17 mouse cellular contexts compared by ENCODE assay signal in the genomic region with DNA sequence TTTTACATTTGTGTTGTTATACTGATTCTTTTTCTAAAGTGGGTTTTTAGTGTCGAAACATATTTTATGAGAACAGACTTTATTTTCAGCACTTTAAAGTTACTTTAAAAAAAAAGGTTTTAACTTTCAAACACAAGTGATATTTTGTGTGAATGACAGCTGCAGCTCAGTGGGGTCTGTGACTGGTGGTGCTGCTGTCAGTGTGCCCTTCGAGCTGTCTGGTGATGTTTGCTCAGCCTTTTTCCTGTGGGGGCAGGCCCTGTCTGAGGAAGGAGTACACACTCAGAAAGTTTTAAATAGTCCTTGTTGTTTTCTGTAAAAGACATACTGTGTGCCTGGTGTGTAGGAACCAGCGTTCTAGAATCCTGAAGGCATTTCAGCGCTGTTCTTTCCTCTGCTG. TPM values are rescaled to one million over a fixed set of nuclear protein-coding genes. Genes with fewer than 3 reads are reported as not detected.
DNase-seq lines count a peak whose midpoint lies in the region; ATAC-seq and TF ChIP-seq lines count a peak whose summit lies in the region.
"Had no signal": no experiment of that assay in that cellular context is flagged by ENCODE, and none has a peak within 500 bp of the region (broad histone marks: within the 10 kb centered on the region; RNA-seq: fewer than 3 reads in every experiment).

No protein-coding gene starts in this region.

- peak overlapping the region; percentile 40 for H3K4me2 ChIP-seq in heart, embryonic 14.5 days (ENCODE audit: low read length)
- no peak overlapping the region for H3K4me2 ChIP-seq in liver, embryonic 11.5 days
- no peak overlapping the region for H3K4me2 ChIP-seq in intestine, embryonic 15.5 days (replicated peaks)
- no peak overlapping the region for H3K4me2 ChIP-seq in liver, postnatal 0 days (ENCODE audit: low read depth, low read length)

- 52% methylated on average over 4 of the region's 4 CpGs for WGBS in heart, embryonic 14.5 days
- 61% methylated on average over 4 of the region's 4 CpGs for WGBS in liver, embryonic 11.5 days
- WGBS in intestine, embryonic 15.5 days = 36% methylated on average over 4 of the region's 4 CpGs
- 71% methylated on average over 4 of the region's 4 CpGs for WGBS in liver, postnatal 0 days (ENCODE audit: insufficient replicate concordance)

- H3K36me3 ChIP-seq in heart, embryonic 14.5 days (ENCODE audit: control insufficient read depth, insufficient read depth, low read length) = peaks cover 30% of the 10 kb centered on the region
- peaks cover 2% of the 10 kb centered on the region; the same call in 1 of the 2 replicates for H3K36me3 ChIP-seq in liver, embryonic 11.5 days (ENCODE audit: control insufficient read depth, insufficient read depth, low read length)
- 0 out of 2 replicates have a peak, but pooled peaks cover 3% of the 10 kb centered on the region for H3K36me3 ChIP-seq in intestine, embryonic 15.5 days
- H3K36me3 ChIP-seq in liver, postnatal 0 days (replicated peaks; ENCODE audit: insufficient read depth, low read length) = peaks cover 4% of the 10 kb centered on the region

- no peak for TF ChIP-seq EP300 in liver, postnatal 0 days (IDR thresholded peaks at IDR 0.05; ENCODE audit: low read depth)

- H3K9ac ChIP-seq in heart, embryonic 14.5 days (ENCODE audit: low read length) = peak overlapping the region; percentile 58; the same call in 1 of the 2 replicates
- no peak overlapping the region for H3K9ac ChIP-seq in liver, embryonic 11.5 days (ENCODE audit: low read depth, low read length)
- H3K9ac ChIP-seq in intestine, embryonic 15.5 days = no peak overlapping the region
- H3K9ac ChIP-seq in liver, postnatal 0 days (replicated peaks) = 0 out of 2 replicates have a peak overlapping the region, but pooled peaks have one; percentile 19
- H3K9ac ChIP-seq: forebrain, postnatal 0 days had no signal

- H3K4me1 ChIP-seq in heart, embryonic 14.5 days (ENCODE audit: control insufficient read depth in 2 of 2, insufficient read depth in 2 of 2, low read length in 2 of 2) = peaks cover 0 to 22% of the 10 kb centered on the region in 2 experiments; a peak in 2 of 4 replicates
- H3K4me1 ChIP-seq in liver, embryonic 11.5 days (replicated peaks; ENCODE audit: control insufficient read depth, insufficient read depth, low read length) = 0 out of 2 replicates have a peak, but pooled peaks cover 6% of the 10 kb centered on the region
- H3K4me1 ChIP-seq in intestine, embryonic 15.5 days (replicated peaks) = peaks cover 10% of the 10 kb centered on the region; the same call in 1 of the 2 replicates
- 0 out of 2 replicates have a peak, but pooled peaks cover 3% of the 10 kb centered on the region for H3K4me1 ChIP-seq in liver, postnatal 0 days (ENCODE audit: insufficient read depth)

- intact Hi-C loops in heart, postnatal 25 days (cut with DNase I) = no loop called here

- TF ChIP-seq CTCF in liver, postnatal 0 days (IDR thresholded peaks at IDR 0.05; ENCODE audit: low read depth) = no peak

- ATAC-seq in heart, embryonic 14.5 days (ENCODE audit: insufficient number of reproducible peaks, insufficient read depth, low FRiP score, low read depth) = no peak
- ATAC-seq in liver, embryonic 11.5 days (replicated peaks; ENCODE audit: low FRiP score) = no peak; the same call in 1 of the 2 replicates
- ATAC-seq in intestine, embryonic 15.5 days = peak; percentile 58; the same call in 1 of the 2 replicates
- no peak for ATAC-seq in liver, postnatal 0 days
- ATAC-seq: forebrain, postnatal 0 days; hindbrain, embryonic 16.5 days; midbrain, embryonic 16.5 days had no signal

- no peaks in the 10 kb centered on the region for H3K9me3 ChIP-seq in heart, embryonic 14.5 days (ENCODE audit: control insufficient read depth, low read length)
- H3K9me3 ChIP-seq in liver, embryonic 11.5 days (ENCODE audit: control insufficient read depth, low read length) = no peaks in the 10 kb centered on the region
- H3K9me3 ChIP-seq in intestine, embryonic 15.5 days = no peaks in the 10 kb centered on the region
- H3K9me3 ChIP-seq in liver, postnatal 0 days (ENCODE audit: low read length) = no peaks in the 10 kb centered on the region

- H3K27me3 ChIP-seq in heart, embryonic 14.5 days (ENCODE audit: control insufficient read depth, insufficient read depth, low read length) = no peaks in the 10 kb centered on the region
- no peaks in the 10 kb centered on the region for H3K27me3 ChIP-seq in liver, embryonic 11.5 days (replicated peaks; ENCODE audit: control insufficient read depth, insufficient read depth, low read length)
- H3K27me3 ChIP-seq in intestine, embryonic 15.5 days (replicated peaks) = no peaks in the 10 kb centered on the region
- no peaks in the 10 kb centered on the region for H3K27me3 ChIP-seq in liver, postnatal 0 days (ENCODE audit: insufficient read depth, low read length)

- no peak overlapping the region for H3K4me3 ChIP-seq in heart, embryonic 14.5 days (ENCODE audit: control insufficient read depth in 1 of 2, insufficient read depth in 1 of 2, low read depth in 1 of 2, low read length in 2 of 2)
- H3K4me3 ChIP-seq in liver, embryonic 11.5 days (ENCODE audit: low read depth, low read length) = no peak overlapping the region
- H3K4me3 ChIP-seq in intestine, embryonic 15.5 days (replicated peaks) = no peak overlapping the region
- H3K4me3 ChIP-seq in liver, postnatal 0 days (ENCODE audit: low read depth, low read length) = no peak overlapping the region
- H3K4me3 ChIP-seq: layer of hippocampus, adult 2 months; left cerebral cortex, adult 2 months had no signal

- peak overlapping the region; percentile 42 to 56 for H3K27ac ChIP-seq in heart, embryonic 14.5 days (replicated peaks in 1 of 2; ENCODE audit: control insufficient read depth in 1 of 2, insufficient read depth in 1 of 2, low read depth in 2 of 2, low read length in 2 of 2)
- peak overlapping the region; percentile 11; the same call in 1 of the 2 replicates for H3K27ac ChIP-seq in liver, embryonic 11.5 days (ENCODE audit: low read depth, low read length)
- no peak overlapping the region for H3K27ac ChIP-seq in intestine, embryonic 15.5 days
- no peak overlapping the region for H3K27ac ChIP-seq in liver, postnatal 0 days (ENCODE audit: low read depth)
- H3K27ac ChIP-seq: layer of hippocampus, adult 2 months; left cerebral cortex, adult 2 months had no signal

- no peak for DNase-seq in heart, postnatal 25 days (ENCODE audit: low spot score)
- DNase-seq in liver, embryonic 11.5 days (ENCODE audit: low spot score) = no peak
- no peak for DNase-seq in liver
- no peak for DNase-seq in liver, postnatal 0 days
- no peak for DNase-seq in thymus, postnatal 14 days
- DNase-seq: adrenal gland, postnatal 10 days; cerebellum, adult 18-20 months; cerebellum, postnatal 36 days; forebrain, postnatal 0 days; heart, adult 11 months; lung, postnatal 10 days had no signal

RNA-seq across cellular contexts. Expression of a gene that starts 19.0 kb away (rescaled TPM):
- 25.4 and 27.8 TPM in 2 replicates for polyA plus RNA-seq in heart, embryonic 14.5 days (2014; fragmentation: Nextera tagmentation; extraction: Ambion mirVana)
- 1 to 10 TPM; 5.3 to 6.0 TPM for total RNA-seq in heart, postnatal 25 days (2021)
- polyA plus RNA-seq in liver, embryonic 11.5 days (2014; fragmentation: Nextera tagmentation; extraction: Ambion mirVana) = 34.4 and 42.5 TPM in 2 replicates
- 45.8 and 51.1 TPM in 2 replicates for polyA plus RNA-seq in intestine, embryonic 15.5 days (2015; fragmentation: Nextera tagmentation; extraction: Ambion mirVana)
- polyA plus RNA-seq in liver, postnatal 0 days (2015; fragmentation: Nextera tagmentation; extraction: Ambion mirVana) = 14.5 and 14.6 TPM in 2 replicates

Comparison
In these comparisons a context has a peak if more than half of its experiments do, and no peak if none do; other contexts are left out.
1. H3K27ac ChIP-seq: peak in heart, embryonic 14.5 days (2 of 2) and liver, embryonic 11.5 days (single experiment); none in intestine, embryonic 15.5 days (single experiment) and liver, postnatal 0 days (single experiment).
2. H3K9ac ChIP-seq: peak in heart, embryonic 14.5 days (single experiment) and liver, postnatal 0 days (single experiment); none in liver, embryonic 11.5 days (single experiment) and intestine, embryonic 15.5 days (single experiment).